Mouse (Mus musculus) limb, embryonic 11.5 days (tissue): Measurements from ENCODE around the gene Card6. TPM values are rescaled to one million over a fixed set of nuclear protein-coding genes. Genes with fewer than 3 reads are reported as not detected.
"Not testable (repeated sequence)": the region's sequence is repeated elsewhere in the genome, so short reads cannot be mapped to it uniquely, and the experiment has no call there.

ENCODE experiments used
- ATAC-seq: fragments of 200-750 bp; cut with Nextera tagmentation; 2 replicates; pipeline ENCODE4 v1.8.0; 2017; ENCODE audit warnings: low read depth; ENCODE audit not compliant: insufficient number of reproducible peaks, low FRiP score, low TSS enrichment
- DNase-seq: peaks from one replicate; pipeline ENCODE4 v3.0.0-alpha.2; 2015; ENCODE audit warnings: low spot score
- H3K27ac ChIP-seq: fragments of 300-500 bp; sonication (generic); replicated peaks from 2 replicates; pipeline ENCODE4 v1.5.1; 2014; ENCODE audit warnings: low read depth, mild to moderate bottlenecking, low read length
- H3K27me3 ChIP-seq: fragments of 300-500 bp; sonication (generic); 2 replicates; pipeline ENCODE4 v1.6.1; 2014; ENCODE audit warnings: mild to moderate bottlenecking, low read length, mixed read lengths; ENCODE audit not compliant: control insufficient read depth, insufficient read depth
- H3K36me3 ChIP-seq: fragments of 300-500 bp; sonication (generic); 2 replicates; pipeline ENCODE4 v1.6.1; 2014; ENCODE audit warnings: mild to moderate bottlenecking, low read length, moderate library complexity, mixed read lengths; ENCODE audit not compliant: control insufficient read depth, insufficient read depth
- H3K4me1 ChIP-seq: fragments of 300-500 bp; sonication (generic); 2 replicates; pipeline ENCODE4 v1.6.1; 2014; ENCODE audit warnings: low read length, mixed read lengths; ENCODE audit not compliant: control insufficient read depth, insufficient read depth
- H3K4me2 ChIP-seq: fragments of 300-500 bp; sonication (generic); 2 replicates; pipeline ENCODE4 v1.6.1; 2014; ENCODE audit warnings: low read depth, mild to moderate bottlenecking, moderate library complexity; ENCODE audit not compliant: severe bottlenecking
- H3K4me3 ChIP-seq: fragments of 300-500 bp; sonication (generic); 2 replicates; pipeline ENCODE4 v1.5.1; 2014; ENCODE audit warnings: low read depth, low read length
- H3K9ac ChIP-seq: fragments of 300-500 bp; sonication (generic); 2 replicates; pipeline ENCODE4 v1.6.1; 2014; ENCODE audit warnings: mild to moderate bottlenecking, low read length
- H3K9me3 ChIP-seq: fragments of 300-500 bp; sonication (generic); 2 replicates; pipeline ENCODE4 v1.6.1; 2016; ENCODE audit warnings: low read length; ENCODE audit not compliant: control insufficient read depth
- WGBS: fragments of 180-500 bp; shearing (Covaris S2); extraction: QIAGEN DNeasy Blood & Tissue Kit; methylation state at CpG from one replicate; pipeline ENCODE4 v1.1.7; 2014; 5-methylcytosine and 5-hydroxymethylcytosine counted together
- polyA plus RNA-seq: library from polyadenylated mRNA; unstranded; fragments of >200 nt; fragmentation: Nextera tagmentation; extraction: Ambion mirVana; gene quantifications from 2 replicates; pipeline ENCODE4 v1.2.1, GENCODE M21; 2014

Gene Card6
- polyA plus RNA-seq, 1 experiment from 2014 or later = 1.4 TPM

DNA sequence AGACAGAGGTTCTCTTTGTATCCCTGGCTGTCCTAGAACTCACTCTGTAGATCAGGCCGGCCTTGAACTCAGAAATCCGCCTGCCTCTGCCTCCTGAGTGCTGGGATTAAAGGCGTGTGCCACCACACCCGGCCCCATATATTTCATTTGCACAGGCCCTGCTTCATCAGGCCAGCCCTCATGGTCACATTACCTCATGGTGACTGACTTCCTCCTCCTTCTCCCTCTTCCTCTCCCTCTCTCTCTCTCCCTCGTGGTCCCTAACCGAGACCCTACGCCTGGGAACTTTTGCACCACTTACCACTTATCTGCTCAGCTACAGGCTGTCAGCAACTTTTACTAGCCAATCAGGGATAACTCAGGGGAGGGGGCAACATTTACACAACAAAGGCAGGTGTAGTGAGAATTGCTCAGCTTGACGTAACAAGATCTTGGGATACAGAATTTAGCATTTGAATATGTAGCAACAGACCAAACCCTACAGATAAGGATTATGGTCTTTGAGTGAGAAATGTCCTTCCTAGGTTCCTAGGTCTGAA lies 26.7 kb upstream of the Card6 start:
- 77% methylated on average over 8 of the region's 8 CpGs for WGBS
- ATAC-seq = no peak
- Histone ChIP-seq H3K27me3 (no peaks in the 10 kb centered on the region), H3K4me1 (no peaks in the 10 kb centered on the region), H3K27ac (no peak overlapping the region), H3K4me2 (no peak overlapping the region), H3K36me3 (no peaks in the 10 kb centered on the region), H3K4me3 (no peak overlapping the region), H3K9ac (no peak overlapping the region), H3K9me3 (no peaks in the 10 kb centered on the region)
- no peak for DNase-seq

DNA sequence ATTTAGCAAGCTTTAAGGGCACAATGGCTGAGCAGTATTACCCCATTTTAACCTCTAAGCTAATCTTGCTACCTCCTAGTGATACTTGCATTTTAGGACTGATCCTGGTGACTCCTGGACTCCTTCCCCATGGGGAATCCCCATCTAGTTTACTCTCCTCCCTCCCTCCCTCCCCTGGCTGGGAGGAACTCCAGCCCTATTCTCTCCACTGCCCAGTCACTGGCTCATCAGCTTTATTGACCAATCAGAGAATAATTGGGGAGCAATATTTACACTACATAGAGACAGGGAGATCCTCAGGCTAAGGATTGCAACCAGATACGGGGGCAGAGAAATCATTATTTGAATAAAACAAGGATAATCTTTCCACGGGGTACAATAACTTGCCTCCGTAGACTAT lies 25.8 kb upstream of the Card6 start:
- no peak overlapping the region for H3K4me3 ChIP-seq
- no peaks in the 10 kb centered on the region for H3K36me3 ChIP-seq
- no peak for ATAC-seq
- DNase-seq = no peak
- no peaks in the 10 kb centered on the region for H3K9me3 ChIP-seq
- no peaks in the 10 kb centered on the region for H3K27me3 ChIP-seq
- 92% methylated on average over 3 of the region's 3 CpGs for WGBS
- no peak overlapping the region for H3K27ac ChIP-seq
- no peak overlapping the region for H3K9ac ChIP-seq
- no peak overlapping the region for H3K4me2 ChIP-seq
- no peaks in the 10 kb centered on the region for H3K4me1 ChIP-seq

DNA sequence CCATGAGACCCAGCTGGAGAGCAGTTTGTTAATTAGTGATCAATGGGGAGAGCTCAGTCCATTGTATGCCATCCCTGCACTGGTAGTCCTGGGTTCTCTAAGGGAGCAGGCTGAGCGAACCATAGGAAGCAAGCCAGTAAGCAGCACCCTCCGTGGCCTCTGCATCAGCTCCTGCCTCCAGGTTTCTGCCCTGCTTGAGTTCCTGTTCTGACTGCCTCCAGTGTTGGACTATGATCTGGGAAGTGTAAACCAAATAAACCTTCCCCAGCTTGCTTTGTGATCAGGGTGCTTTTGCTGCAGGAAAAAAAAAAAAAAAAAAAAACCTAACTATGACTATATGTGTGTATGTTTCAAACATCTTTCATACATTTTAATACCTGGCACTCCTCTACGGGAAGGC lies 25.0 kb upstream of the Card6 start:
- DNase-seq (no peak), ATAC-seq (no peak)
- WGBS = 72% methylated on average over 3 of the region's 3 CpGs
- H3K4me1 ChIP-seq = no peaks in the 10 kb centered on the region
- H3K9me3 ChIP-seq = no peaks in the 10 kb centered on the region
- no peak overlapping the region for H3K27ac ChIP-seq
- no peak overlapping the region for H3K4me3 ChIP-seq
- no peaks in the 10 kb centered on the region for H3K27me3 ChIP-seq
- no peak overlapping the region for H3K4me2 ChIP-seq
- H3K36me3 ChIP-seq = no peaks in the 10 kb centered on the region
- no peak overlapping the region for H3K9ac ChIP-seq

DNA sequence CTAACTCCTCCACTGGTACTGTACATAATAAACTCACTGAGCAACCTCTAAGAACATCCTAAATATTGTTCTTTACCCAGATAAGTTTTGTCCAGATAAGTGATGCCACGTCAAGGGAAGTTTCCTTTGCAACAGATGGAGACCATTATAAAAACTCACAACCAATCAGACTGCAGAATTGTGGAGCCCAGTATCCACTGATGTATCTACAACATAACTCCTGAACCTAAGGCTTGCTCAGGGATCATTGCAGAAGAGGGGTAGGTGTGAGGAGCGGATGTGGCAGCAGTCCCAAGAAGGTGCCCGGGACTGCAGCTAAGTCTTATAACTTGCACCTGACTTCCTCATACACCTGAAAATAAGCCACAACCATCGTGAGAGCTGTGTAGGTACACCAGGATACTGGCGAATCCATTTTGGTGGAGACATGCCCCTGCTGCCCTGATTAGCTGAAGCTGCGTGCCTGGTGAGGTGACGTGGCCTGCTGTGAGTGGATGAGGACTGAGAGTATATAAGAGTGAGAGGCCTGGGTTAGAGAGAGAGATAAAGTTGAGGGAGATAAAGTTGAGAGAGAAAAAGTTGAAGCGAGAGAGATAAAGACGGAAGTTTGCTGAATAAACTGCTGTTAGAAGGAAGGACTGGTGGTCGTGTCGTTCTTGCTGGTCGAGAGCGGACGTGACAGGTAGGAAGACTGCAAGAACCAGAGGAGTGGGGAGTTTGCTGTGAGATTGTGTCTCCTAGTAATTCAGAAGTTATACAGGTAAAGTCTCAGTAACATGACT lies 22.7 kb upstream of the Card6 start:
- H3K9ac ChIP-seq, H3K27me3 ChIP-seq, H3K4me3 ChIP-seq, DNase-seq, H3K36me3 ChIP-seq, H3K4me2 ChIP-seq, ATAC-seq, H3K27ac ChIP-seq, H3K9me3 ChIP-seq, H3K4me1 ChIP-seq: not testable (repeated sequence)
- WGBS = 87% methylated on average over 14 of the region's 14 CpGs

DNA sequence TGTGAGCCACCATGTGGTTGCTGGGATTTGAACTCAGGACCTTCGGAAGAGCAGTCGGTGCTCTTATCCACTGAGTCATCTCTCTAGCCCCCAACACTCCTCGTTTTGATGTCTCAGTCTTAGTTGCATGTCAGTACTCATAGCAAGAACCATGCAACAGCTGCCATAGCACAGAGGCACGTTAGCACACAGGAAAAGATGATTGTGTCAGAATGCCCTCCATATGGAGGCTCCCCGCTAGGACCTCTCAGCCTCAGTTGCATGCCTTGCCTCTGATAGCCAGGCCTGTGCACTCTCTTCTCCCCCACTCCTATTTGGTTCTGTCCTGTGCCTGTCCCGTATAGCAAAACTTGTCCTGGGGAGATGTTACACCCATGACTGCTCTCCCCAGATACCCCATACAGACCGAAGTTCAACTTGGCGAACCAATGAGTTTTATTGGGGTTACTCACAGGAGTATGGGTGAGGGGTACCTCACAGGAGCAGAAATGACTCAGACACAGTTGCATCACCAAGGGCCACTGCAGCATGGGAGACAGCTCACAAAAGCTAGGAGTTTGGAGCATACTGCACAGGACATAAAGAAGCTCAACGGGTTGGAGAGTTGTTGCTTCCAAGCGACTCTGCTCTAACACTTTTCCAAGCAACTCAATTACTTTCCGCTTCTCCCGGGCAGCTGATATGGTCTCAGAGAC lies 20.9 kb upstream of the Card6 start:
- Histone ChIP-seq H3K9me3 (no peaks in the 10 kb centered on the region), H3K4me3 (no peak overlapping the region), H3K4me1 (no peaks in the 10 kb centered on the region), H3K27me3 (no peaks in the 10 kb centered on the region), H3K4me2 (no peak overlapping the region), H3K27ac (no peak overlapping the region), H3K36me3 (peaks cover 6% of the 10 kb centered on the region; the same call in 1 of the 2 replicates), H3K9ac (no peak overlapping the region)
- WGBS = 87% methylated on average over 12 of the region's 12 CpGs
- ATAC-seq (no peak), DNase-seq (no peak)

DNA sequence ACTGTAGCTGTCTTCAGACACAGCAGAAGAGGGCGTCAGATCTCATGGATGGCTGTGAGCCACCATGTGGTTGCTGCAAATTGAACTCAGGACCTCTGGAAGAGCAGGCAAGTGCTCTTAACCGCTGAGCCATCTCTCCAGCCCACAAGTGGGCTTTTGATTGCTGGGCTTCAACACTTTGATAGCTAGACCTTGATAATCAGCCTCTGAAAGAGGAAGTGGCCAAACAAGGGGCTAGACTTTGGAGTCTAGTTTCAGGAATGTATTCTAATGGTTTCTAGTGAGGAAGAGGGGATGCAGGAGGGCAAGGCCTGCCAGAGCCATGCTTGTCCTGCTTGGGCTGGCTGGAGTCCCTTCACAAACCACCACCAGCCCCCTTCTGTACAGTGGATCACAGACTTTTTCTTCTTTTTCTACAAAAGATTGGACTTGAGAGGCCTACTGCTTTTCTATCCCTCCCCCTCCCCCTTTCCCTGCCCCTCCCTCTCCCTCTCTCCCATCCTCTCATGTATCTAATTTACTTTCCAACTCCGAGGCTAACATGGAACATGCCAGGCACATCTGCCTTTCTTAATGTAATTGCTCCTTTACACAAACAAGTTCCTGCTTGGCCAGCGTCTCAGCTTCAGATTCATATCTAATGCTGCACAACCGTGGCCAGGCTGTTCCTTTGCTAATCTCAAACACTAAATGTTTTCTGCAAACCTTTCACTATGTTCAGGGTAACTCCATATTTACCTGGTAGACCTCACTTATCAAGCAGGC lies 20.0 kb upstream of the Card6 start:
- DNase-seq = no peak
- H3K9ac ChIP-seq = no peak overlapping the region
- H3K27me3 ChIP-seq = no peaks in the 10 kb centered on the region
- H3K4me1 ChIP-seq = no peaks in the 10 kb centered on the region
- H3K4me3 ChIP-seq = no peak overlapping the region
- H3K36me3 ChIP-seq = peaks cover 7% of the 10 kb centered on the region; the same call in 1 of the 2 replicates
- 76% methylated on average over 5 of the region's 5 CpGs for WGBS
- no peak for ATAC-seq
- no peaks in the 10 kb centered on the region for H3K9me3 ChIP-seq
- no peak overlapping the region for H3K27ac ChIP-seq
- no peak overlapping the region for H3K4me2 ChIP-seq

DNA sequence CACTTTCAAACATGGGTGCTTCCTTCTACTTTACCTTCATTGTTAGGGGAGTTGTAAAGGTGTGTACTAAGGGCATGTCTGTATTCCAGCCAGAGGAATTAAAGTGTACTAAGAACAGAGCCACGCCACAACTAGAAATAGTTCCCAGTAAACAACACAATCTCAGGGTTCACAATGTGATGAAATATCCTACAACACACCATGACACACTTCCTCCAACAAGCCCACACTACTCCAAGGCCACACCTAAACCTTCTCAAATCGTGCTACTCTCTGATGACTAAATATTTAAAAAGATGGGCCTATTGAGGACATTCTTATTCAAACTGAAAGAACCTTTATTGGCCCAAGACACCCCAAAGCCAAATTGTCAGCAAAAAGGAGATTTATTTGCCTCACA lies 19.1 kb upstream of the Card6 start:
- no peak for ATAC-seq
- Histone ChIP-seq H3K27ac (no peak overlapping the region), H3K27me3 (no peaks in the 10 kb centered on the region), H3K9me3 (no peaks in the 10 kb centered on the region), H3K4me1 (no peaks in the 10 kb centered on the region), H3K9ac (no peak overlapping the region), H3K4me3 (no peak overlapping the region), H3K36me3 (peaks cover 7% of the 10 kb centered on the region; the same call in 1 of the 2 replicates), H3K4me2 (no peak overlapping the region)
- 83% methylated on average over 2 of the region's 2 CpGs for WGBS
- no peak for DNase-seq

DNA sequence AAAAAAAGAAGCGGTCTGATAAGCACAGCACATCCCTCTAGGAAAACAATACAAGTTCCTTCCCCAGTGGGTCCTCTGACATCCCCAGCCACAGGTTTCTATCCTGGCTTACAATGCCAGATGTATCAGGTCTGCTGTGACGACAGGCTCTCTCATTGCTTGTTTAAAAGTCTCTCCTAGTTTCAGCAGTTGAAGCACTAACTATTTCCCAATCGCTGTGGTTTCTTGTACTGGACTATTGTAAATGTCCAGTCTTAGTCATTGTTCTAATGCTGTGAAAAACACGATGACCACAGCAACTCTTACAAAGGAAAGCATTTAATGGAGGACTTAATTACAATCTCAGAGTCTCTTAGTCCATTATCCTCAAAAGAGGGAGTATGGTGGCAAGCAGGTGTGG lies 18.1 kb upstream of the Card6 start:
- ATAC-seq (no peak), DNase-seq (no peak)
- WGBS = 84% methylated on average over 4 of the region's 4 CpGs
- no peaks in the 10 kb centered on the region for H3K27me3 ChIP-seq
- H3K9ac ChIP-seq = no peak overlapping the region
- H3K36me3 ChIP-seq = peaks cover 11% of the 10 kb centered on the region
- no peak overlapping the region for H3K27ac ChIP-seq
- no peak overlapping the region for H3K4me2 ChIP-seq
- no peak overlapping the region for H3K4me3 ChIP-seq
- no peaks in the 10 kb centered on the region for H3K9me3 ChIP-seq
- no peaks in the 10 kb centered on the region for H3K4me1 ChIP-seq
